Mouse (Mus musculus) ovary, adult 18-20 months (tissue): ENCODE results near the gene Fthl17f.
"Not testable (repeated sequence)": the region's sequence is repeated elsewhere in the genome, so short reads cannot be mapped to it uniquely, and the experiment has no call there.

Experiments
- DNase-seq: peaks from one replicate; pipeline ENCODE4 v3.0.0; 2022; ENCODE audit warnings: low spot score, mixed read lengths

Gene Fthl17f

GRCm38 (mm10) chrX:9062715-9063114 is at the start of gene Fthl17f:
TSS of gene Fthl17f (plus strand) at chrX:9063015.
- DNase-seq = not testable (repeated sequence)

DNA sequence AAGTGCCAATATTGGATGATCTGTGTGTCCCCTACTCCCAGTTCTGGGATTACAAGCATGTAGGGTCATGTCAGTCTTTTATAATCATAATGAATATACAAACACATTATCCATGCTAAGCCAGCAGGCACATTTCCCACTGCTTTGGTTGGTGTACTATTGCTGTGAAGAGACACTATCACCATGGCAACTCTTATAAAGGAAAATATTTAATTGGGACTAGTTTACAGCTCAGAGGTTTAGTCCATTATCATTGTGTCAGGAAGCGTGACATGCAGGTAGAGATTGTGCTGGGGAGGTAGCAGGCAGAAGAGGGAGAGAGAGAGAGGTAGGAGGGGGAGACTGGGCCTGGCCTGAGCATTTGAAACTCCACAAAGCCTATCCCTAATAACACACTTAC is 46.7 kb upstream of the Fthl17f start:
- DNase-seq = no peak

GRCm38 (mm10) chrX:9019481-9019880 is 43.3 kb upstream of the Fthl17f start:
- DNase-seq = no peak

- DNase-seq = not testable (repeated sequence)
Measured at GRCm38 (mm10) chrX:9033193-9033592, 29.6 kb upstream of the Fthl17f start, which contains the start of gene Fthl17e. TSS of gene Fthl17e (plus strand) at chrX:9033493.

GRCm38 (mm10) chrX:9041611-9042010 is 21.2 kb upstream of the Fthl17f start:
- not testable (repeated sequence) for DNase-seq

- DNase-seq = peak; percentile 44
Measured at GRCm38 (mm10) chrX:9060952-9061351, 1.9 kb upstream of the Fthl17f start.

- no peak for DNase-seq
Measured at GRCm38 (mm10) chrX:9062101-9062500, 714 bp upstream of the Fthl17f start.

DNA sequence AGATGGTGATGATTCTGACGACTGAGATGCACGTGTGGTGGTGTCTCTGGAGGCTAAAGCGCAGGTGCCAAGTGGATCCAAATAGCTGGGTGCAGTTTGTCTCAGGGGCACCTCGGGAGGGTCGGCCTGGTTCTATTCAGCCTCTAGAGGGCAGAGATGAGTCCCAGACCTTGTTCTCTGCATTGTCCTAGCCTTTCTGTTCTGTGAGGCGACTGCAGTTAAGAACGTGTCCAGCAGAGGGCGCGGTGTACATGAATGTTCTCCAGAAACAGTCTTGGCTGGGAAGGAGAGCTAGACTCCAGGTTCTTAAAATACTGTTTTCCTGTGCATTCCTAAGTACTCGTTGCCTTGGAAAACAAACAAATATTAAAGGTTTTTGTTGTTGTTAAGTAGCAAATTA is 14.9 kb downstream of the Fthl17f start:
- DNase-seq = not testable (repeated sequence)

DNA sequence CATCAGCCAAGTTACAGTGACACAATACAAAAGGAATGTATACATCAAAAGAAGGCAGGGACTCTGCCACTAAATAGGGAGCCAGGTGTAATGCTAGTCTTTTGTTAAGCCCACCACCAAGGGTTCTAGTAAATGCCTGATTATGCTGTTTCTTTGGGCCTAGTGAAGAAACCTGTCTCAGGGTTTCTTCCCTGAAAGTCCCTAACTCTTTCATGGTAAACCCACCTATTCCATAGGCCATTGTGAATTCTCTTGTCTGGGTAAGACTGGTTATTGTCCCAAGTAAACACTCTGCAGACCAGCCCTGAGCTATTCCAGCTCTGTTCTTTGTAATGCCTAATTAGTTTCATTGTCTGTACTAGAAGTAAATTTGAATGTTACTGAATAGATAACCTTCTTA is 32.3 kb downstream of the Fthl17f start:
- not testable (repeated sequence) for DNase-seq

- no peak for DNase-seq
Measured at GRCm38 (mm10) chrX:9104262-9104661, 41.4 kb downstream of the Fthl17f start, which contains the start of gene 4930402K13Rik. TSS of gene 4930402K13Rik (plus strand) at chrX:9104562.

- DNase-seq = no peak
Measured at GRCm38 (mm10) chrX:9110381-9110780, 47.6 kb downstream of the Fthl17f start.
